Mouse (Mus musculus) midbrain, embryonic 11.5 days (tissue): ENCODE data around the gene Lifr. TPM values are rescaled to one million over a fixed set of nuclear protein-coding genes. Genes with fewer than 3 reads are reported as not detected.

ENCODE experiments used
- ATAC-seq: fragments of 200-750 bp; cut with Nextera tagmentation; 2 replicates; pipeline ENCODE4 v1.8.0; 2017; ENCODE audit warnings: moderate TSS enrichment, moderate library complexity; ENCODE audit not compliant: low FRiP score
- DNase-seq: peaks from one replicate; pipeline ENCODE4 v3.0.0; 2015; ENCODE audit warnings: low spot score; ENCODE audit errors: missing footprints
- H3K27ac ChIP-seq: fragments of 300-500 bp; sonication (generic); 2 replicates; pipeline ENCODE4 v1.5.1; 2014; ENCODE audit warnings: low read depth, low read length
- H3K27me3 ChIP-seq: fragments of 300-500 bp; sonication (generic); 2 replicates; pipeline ENCODE4 v1.6.1; 2014; ENCODE audit warnings: mild to moderate bottlenecking, low read length, moderate library complexity, mixed read lengths; ENCODE audit not compliant: control insufficient read depth, insufficient read depth
- H3K36me3 ChIP-seq: fragments of 300-500 bp; sonication (generic); 2 replicates; pipeline ENCODE4 v1.6.1; 2014; ENCODE audit warnings: mild to moderate bottlenecking, low read length, moderate library complexity, mixed read lengths; ENCODE audit not compliant: control insufficient read depth, insufficient read depth
- H3K4me1 ChIP-seq: fragments of 300-500 bp; sonication (generic); 2 replicates; pipeline ENCODE4 v1.6.1; 2014; ENCODE audit warnings: low read length; ENCODE audit not compliant: control insufficient read depth, insufficient read depth
- H3K4me2 ChIP-seq: fragments of 300-500 bp; sonication (generic); 2 replicates; pipeline ENCODE4 v1.6.1; 2014; ENCODE audit warnings: mild to moderate bottlenecking, moderate library complexity
- H3K4me3 ChIP-seq: fragments of 300-500 bp; sonication (generic); 2 replicates; pipeline ENCODE4 v1.5.1; 2014; ENCODE audit warnings: low read depth, low read length
- H3K9ac ChIP-seq: fragments of 300-500 bp; sonication (generic); 2 replicates; pipeline ENCODE4 v1.6.1; 2014; ENCODE audit warnings: low read length
- H3K9me3 ChIP-seq: fragments of 300-500 bp; sonication (generic); 2 replicates; pipeline ENCODE4 v1.6.1; 2016; ENCODE audit warnings: low read length; ENCODE audit not compliant: control insufficient read depth
- WGBS: fragments of 180-500 bp; shearing (Covaris S2); extraction: QIAGEN DNeasy Blood & Tissue Kit; methylation state at CpG from one replicate; pipeline ENCODE4 v1.1.7; 2014; 5-methylcytosine and 5-hydroxymethylcytosine counted together
- polyA plus RNA-seq: library from polyadenylated mRNA; unstranded; fragments of >200 nt; fragmentation: Nextera tagmentation; extraction: Ambion mirVana; gene quantifications from 2 replicates; pipeline ENCODE4 v1.2.1, GENCODE M21; 2014

Lifr gene
- polyA plus RNA-seq, 1 experiment from 2014 or later, result 16.5 TPM

DNA sequence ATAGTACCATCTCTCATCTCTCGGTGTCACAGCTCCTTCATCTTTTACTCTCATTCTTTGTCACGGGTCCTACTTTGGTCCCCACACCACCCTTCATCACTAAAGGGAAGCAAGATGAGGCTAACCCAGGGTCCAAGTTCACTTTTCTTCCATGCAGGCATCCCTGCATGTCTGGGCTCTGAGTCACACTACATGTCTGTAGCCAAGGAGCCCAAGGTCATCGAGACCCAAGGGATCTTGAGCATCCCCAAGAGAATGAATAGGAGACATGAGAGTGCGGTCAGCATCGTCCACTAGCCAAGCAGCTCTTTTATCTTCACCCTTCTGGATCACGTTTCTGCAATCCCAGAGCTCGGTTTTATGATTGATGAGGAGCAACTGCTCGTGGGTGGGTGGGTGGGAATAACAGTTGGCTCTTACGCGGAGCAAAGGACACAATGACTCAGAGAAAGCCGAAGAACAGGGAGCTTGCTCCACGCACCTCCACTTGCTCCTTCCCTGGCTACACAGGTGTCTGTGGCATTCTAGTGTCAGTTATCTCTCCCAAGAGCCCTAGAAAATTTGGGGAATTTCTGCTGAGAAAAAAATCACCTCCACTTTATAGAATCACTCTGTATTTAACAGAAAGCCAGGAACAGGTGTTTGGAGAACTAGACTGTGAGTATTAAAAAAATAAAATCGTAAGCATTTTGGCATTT, 143.1 kb downstream of the Lifr start:
- no peaks in the 10 kb centered on the region for H3K27me3 ChIP-seq
- H3K4me3 ChIP-seq, result no peak overlapping the region
- H3K9me3 ChIP-seq, result no peaks in the 10 kb centered on the region
- no peak overlapping the region for H3K27ac ChIP-seq
- no peaks in the 10 kb centered on the region for H3K4me1 ChIP-seq
- no peak for ATAC-seq
- no peaks in the 10 kb centered on the region for H3K36me3 ChIP-seq
- no peak overlapping the region for H3K4me2 ChIP-seq
- no peak overlapping the region for H3K9ac ChIP-seq
- 92% methylated on average over 13 of the region's 13 CpGs for WGBS
- no peak for DNase-seq

DNA sequence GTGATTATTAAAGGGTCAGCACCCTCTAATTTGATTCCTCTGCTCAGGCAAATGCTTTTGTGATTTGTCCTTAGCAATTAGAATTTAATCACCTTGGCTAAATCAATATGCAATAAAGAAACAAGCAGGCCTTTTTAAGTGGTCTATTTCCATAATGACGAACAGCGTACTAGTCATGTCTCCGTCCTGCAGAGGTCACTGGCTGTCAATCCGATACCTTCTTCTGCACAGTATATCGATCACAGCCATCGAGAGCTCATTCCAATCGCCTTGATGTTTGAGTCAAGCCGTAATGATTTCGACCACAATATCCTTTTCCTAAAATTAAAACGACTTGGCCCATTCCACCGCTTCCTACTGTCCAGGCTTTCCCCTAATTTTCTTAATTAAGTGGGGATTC, 149.5 kb downstream of the Lifr start:
- no peak overlapping the region for H3K9ac ChIP-seq
- no peak for ATAC-seq
- no peak for DNase-seq
- no peaks in the 10 kb centered on the region for H3K27me3 ChIP-seq
- H3K4me3 ChIP-seq, result no peak overlapping the region
- H3K27ac ChIP-seq, result no peak overlapping the region
- H3K4me1 ChIP-seq, result no peaks in the 10 kb centered on the region
- H3K9me3 ChIP-seq, result no peaks in the 10 kb centered on the region
- 84% methylated on average over 11 of the region's 11 CpGs for WGBS
- H3K4me2 ChIP-seq, result no peak overlapping the region
- H3K36me3 ChIP-seq, result no peaks in the 10 kb centered on the region

DNA sequence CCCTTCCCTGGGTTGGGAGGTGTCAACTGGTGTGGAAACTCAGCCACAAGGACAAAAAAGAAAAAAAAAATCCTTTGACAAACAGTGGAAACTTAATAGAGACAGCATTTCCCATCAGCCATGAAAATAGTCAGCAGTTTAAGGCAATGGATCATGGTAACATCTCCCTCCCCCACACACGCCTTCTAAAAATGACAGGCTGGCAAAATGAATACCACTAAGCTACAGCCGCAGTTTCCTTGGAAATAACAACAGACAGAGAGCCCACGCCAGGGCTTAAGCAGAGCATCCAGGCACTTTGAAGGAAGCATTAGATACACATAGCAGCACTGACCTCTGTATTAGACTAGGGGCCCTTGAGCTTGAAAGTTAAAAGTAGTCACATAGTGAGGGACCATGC, 150.5 kb downstream of the Lifr start:
- ATAC-seq, result no peak

DNA sequence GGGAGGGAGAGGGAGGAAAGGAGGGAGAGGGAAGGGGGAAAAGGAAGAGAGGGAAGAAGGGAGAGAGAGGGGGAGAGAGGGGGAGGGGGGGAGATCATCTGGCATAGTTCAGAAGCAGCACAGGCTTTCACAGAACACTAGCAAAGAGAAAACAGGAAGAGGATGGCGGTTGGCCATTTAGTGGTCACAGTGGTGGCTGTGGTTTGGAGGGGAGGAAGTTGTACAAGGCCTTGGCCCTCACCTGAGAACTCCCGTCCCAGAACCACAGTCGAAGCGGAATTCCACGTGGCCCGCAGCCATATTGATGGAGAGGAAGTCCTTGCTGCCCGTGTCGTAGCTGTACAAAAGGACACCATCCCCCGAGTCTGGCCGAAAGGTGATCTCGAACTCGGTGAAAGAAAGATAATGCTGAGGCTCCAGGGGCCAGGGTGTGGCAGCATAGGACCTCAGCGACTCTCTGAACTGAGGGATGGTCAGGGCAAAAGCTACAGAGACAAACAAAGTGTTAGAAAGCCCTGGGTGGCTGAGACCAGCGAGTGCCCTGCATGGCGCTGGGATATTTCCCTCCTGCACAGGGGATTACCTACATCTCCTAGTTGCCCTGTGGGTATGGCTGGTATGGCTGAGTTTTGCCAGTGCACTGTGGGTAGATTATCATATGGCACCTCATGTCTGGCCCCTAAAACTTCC, 151.9 kb downstream of the Lifr start:
- Histone ChIP-seq H3K4me3 (no peak overlapping the region), H3K9ac (no peak overlapping the region), H3K27ac (no peak overlapping the region), H3K4me2 (no peak overlapping the region), H3K27me3 (no peaks in the 10 kb centered on the region), H3K9me3 (no peaks in the 10 kb centered on the region), H3K4me1 (no peaks in the 10 kb centered on the region), H3K36me3 (no peaks in the 10 kb centered on the region)
- 83% methylated on average over 15 of the region's 15 CpGs for WGBS
- DNase-seq (peak; percentile 60), ATAC-seq (no peak)

More for the DNA sequence above, 150.5 kb downstream of the Lifr start:
- Histone ChIP-seq H3K27me3 (no peaks in the 10 kb centered on the region), H3K9me3 (no peaks in the 10 kb centered on the region), H3K4me2 (no peak overlapping the region), H3K27ac (no peak overlapping the region), H3K9ac (no peak overlapping the region), H3K4me3 (no peak overlapping the region), H3K36me3 (no peaks in the 10 kb centered on the region), H3K4me1 (no peaks in the 10 kb centered on the region)
- DNase-seq, result no peak
- WGBS, result 74% methylated on average over 3 of the region's 3 CpGs

Other genes with a start within 250 kb of the Lifr start
- gene Osmr, start 215.6 kb upstream of the Lifr start, polyA plus RNA-seq, result 0.61 and 0.96 TPM in 2 replicates